Mouse (Mus musculus): ENCODE measurements at regions not wholly inside any gene's neighbourhood (a gene's known extent, or its start where the extent isn't known, plus 50 kb on each side); places are given as distances from the start of the nearest gene placed in this dataset.
"Not testable (repeated sequence)": the region's sequence is repeated elsewhere in the genome, so short reads cannot be mapped to it uniquely, and the experiment has no call there.

DNA sequence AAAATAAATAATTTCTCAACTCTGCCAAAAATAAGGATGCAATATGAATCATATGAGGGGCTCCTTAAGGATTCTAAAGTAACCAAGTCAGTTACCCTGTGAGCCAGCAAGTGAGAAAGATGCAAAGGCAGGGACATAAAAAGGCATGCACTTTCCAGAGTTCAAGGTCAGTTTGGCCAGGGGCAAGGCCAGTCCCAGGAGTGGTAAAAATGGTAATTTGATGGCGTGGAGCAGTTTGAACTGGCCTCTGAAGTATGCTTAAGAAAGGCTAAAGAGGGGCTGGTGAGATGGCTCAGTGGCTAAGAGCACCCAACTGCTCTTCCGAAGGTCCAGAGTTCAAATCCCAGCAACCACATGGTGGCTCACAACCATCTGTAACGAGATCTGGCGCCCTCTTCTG lies 68.8 kb downstream of the BC005561 start:
- not testable (repeated sequence) for DNase-seq

DNA sequence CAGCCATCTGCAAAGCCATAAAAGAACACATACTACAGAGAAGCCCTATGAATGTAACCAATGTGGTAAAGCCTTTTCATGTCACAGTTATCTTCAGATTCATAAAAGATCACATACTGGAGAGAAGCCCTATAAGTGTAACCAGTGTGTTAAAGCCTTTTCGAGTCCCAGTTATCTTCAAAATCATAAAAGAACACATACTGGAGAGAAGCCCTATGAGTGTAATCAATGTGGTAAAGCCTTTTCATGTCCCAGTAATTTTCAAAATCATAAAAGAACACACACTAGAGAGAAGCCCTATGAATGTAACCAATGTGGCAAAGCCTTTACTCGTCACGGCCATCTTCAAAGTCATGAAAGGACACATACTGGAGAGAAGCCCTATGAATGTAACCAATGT lies 74.2 kb downstream of the BC005561 start:
- DNase-seq: peak; percentile 68

DNA sequence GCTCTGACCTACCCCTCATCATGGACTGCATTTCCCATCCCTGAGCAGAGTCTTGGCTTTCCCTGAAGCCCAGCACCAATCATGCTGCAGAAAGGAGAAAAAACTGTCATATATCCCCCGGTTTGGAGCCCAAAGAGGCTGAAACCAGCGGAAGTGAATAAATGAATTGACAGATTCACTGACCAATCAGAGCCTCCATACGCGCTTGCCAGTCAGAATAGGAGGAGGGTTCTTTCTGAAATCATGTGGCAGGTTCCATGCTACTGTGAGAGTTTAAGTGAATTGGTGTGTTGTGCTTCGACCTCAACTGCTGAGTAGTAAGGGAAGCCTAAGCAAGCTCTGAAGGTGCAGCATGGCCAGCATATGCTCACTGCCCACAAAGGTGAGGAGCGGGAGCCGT lies 101.0 kb downstream of the BC005561 start:
- no peak for DNase-seq

Data from retina, postnatal 1 day (tissue).